In genomic region chr7:115540261-115540660, GRCm38 (mm10) we compare ENCODE assay signal across 27 mouse cellular contexts.
A peak's percentile ranks its signal among the peaks of the same experiment; 100 is the strongest.
DNase-seq lines count a peak whose midpoint lies in the region; ATAC-seq and TF ChIP-seq lines count a peak whose summit lies in the region.
"Had no signal": no experiment of that assay in that cellular context is flagged by ENCODE, and none has a peak within 500 bp of the region (broad histone marks: within the 10 kb centered on the region; RNA-seq: fewer than 3 reads in every experiment).

No protein-coding gene starts in this region.

- no peak overlapping the region for H3K9ac ChIP-seq in lung, embryonic 14.5 days
- H3K9ac ChIP-seq: heart, embryonic 15.5 days; hindbrain, embryonic 13.5 days; liver, embryonic 14.5 days; lung, embryonic 15.5 days; midbrain, embryonic 13.5 days had no signal

- DNase-seq in gastrocnemius, adult 2 months: no peak
- no peak for DNase-seq in gastrocnemius, postnatal 14 days
- DNase-seq in lung, embryonic 14.5 days: peak; percentile 15
- DNase-seq in lung, adult 18-20 months: no peak
- DNase-seq in right cerebral cortex, adult 18-20 months: no peak
- no peak for DNase-seq in thymus, postnatal 25 days
- DNase-seq: adrenal gland, postnatal 10 days; cerebellum, adult 11 months; cerebellum, adult 9-10 months; cerebellum, postnatal 36 days; layer of hippocampus, adult 9-11 months; liver; retina, postnatal 1 day; spleen, adult 18-20 months; thymus, postnatal 14 days had no signal

- H3K27me3 ChIP-seq in lung, embryonic 14.5 days (ENCODE audit: insufficient read depth, low read length): no peaks in the 10 kb centered on the region
- H3K27me3 ChIP-seq: heart, embryonic 15.5 days; lung, embryonic 15.5 days; midbrain, embryonic 13.5 days; Patski had no signal

- H3K9me3 ChIP-seq in lung, embryonic 14.5 days (ENCODE audit: low read depth, low read length): no peaks in the 10 kb centered on the region
- H3K9me3 ChIP-seq: G1E; heart, embryonic 10.5 days; heart, embryonic 15.5 days; hindbrain, embryonic 13.5 days; lung, embryonic 15.5 days; megakaryocyte, embryonic 14.5 days; midbrain, embryonic 13.5 days had no signal

- TF ChIP-seq CTCF in gastrocnemius, adult 2 months (IDR thresholded peaks at IDR 0.05): no peak
- no peak for TF ChIP-seq CTCF in lung, embryonic 14.5 days (IDR thresholded peaks at IDR 0.05; ENCODE audit: low read depth)

- no peak overlapping the region for H3K4me3 ChIP-seq in gastrocnemius, adult 2 months
- H3K4me3 ChIP-seq in lung, embryonic 14.5 days (ENCODE audit: low read depth, low read length): no peak overlapping the region
- H3K4me3 ChIP-seq: heart, embryonic 10.5 days; heart, embryonic 15.5 days; hindbrain, embryonic 13.5 days; lung, embryonic 15.5 days; megakaryocyte, embryonic 14.5 days; midbrain, embryonic 13.5 days had no signal

- no peaks in the 10 kb centered on the region for H3K4me1 ChIP-seq in lung, embryonic 14.5 days (ENCODE audit: insufficient read depth)
- H3K4me1 ChIP-seq: heart, embryonic 15.5 days; lung, embryonic 15.5 days had no signal

- peak overlapping the region; percentile 31; the same call in 1 of the 2 replicates for H3K27ac ChIP-seq in gastrocnemius, adult 2 months
- H3K27ac ChIP-seq in lung, embryonic 14.5 days (ENCODE audit: low read depth): no peak overlapping the region
- H3K27ac ChIP-seq: heart, embryonic 10.5 days; heart, embryonic 15.5 days; hindbrain, embryonic 13.5 days; liver, embryonic 14.5 days; lung, embryonic 15.5 days; midbrain, embryonic 13.5 days had no signal

- intact Hi-C loops in gastrocnemius, adult 2 months (cut with DNase I): loop anchor here (10.0 kb wide), 1 partner anchor 495 kb away; the partner anchor contains the start of genes 1110004F10Rik and Sox6
- intact Hi-C loops in gastrocnemius, postnatal 14 days (cut with DNase I; ENCODE audit: low total_unique reads): no loop called here

- H3K4me2 ChIP-seq in lung, embryonic 14.5 days: no peak overlapping the region
- H3K4me2 ChIP-seq: heart, embryonic 15.5 days; hindbrain, embryonic 13.5 days; lung, embryonic 15.5 days; midbrain, embryonic 13.5 days had no signal

- H3K36me3 ChIP-seq in lung, embryonic 14.5 days (ENCODE audit: insufficient read depth): no peaks in the 10 kb centered on the region
- H3K36me3 ChIP-seq: heart, embryonic 15.5 days; hindbrain, embryonic 13.5 days; lung, embryonic 15.5 days had no signal

- ATAC-seq in lung, embryonic 14.5 days (ENCODE audit: insufficient read depth): no peak
- ATAC-seq in granulocyte monocyte progenitor cell, adult 5-6 weeks (replicated peaks; ENCODE audit: poor library complexity, severe bottlenecking): peak; percentile 79
- ATAC-seq: forebrain, embryonic 14.5 days; intestine, embryonic 16.5 days; midbrain, embryonic 13.5 days; Patski had no signal

- WGBS in lung, embryonic 14.5 days: 12% methylated on average over 2 of the region's 2 CpGs
